Mouse (Mus musculus) spleen, adult 2 months (tissue): ENCODE results near the gene Suclg1.

Experiments
- CTCF ChIP-seq: fragments of 200-500 bp; IDR thresholded peaks from 2 replicates; pipeline ENCODE4 v1.5.1; 2011; ENCODE audit warnings: mild to moderate bottlenecking, inconsistent platforms; ENCODE audit not compliant: insufficient read depth, insufficient read length, insufficient replicate concordance; ENCODE audit errors: extremely low read depth
- POLR2A ChIP-seq: fragments of 200-500 bp; IDR thresholded peaks from 2 replicates; pipeline ENCODE4 v1.6.1; 2011; ENCODE audit warnings: low read depth, low read length, inconsistent platforms

GRCm38 (mm10) chr6:73254307-73255228, 6.4 kb downstream of the Suclg1 start:
- no peak for TF ChIP-seq CTCF
- TF ChIP-seq POLR2A = no peak
